Mouse (Mus musculus): Measurements from ENCODE around the gene Bcar3.
A peak's percentile ranks its signal among the peaks of the same experiment; 100 is the strongest.
"Not testable (repeated sequence)": the region's sequence is repeated elsewhere in the genome, so short reads cannot be mapped to it uniquely, and the experiment has no call there.

The Bcar3 gene

GRCm38 (mm10) chr3:122293954-122294850 lies at the start of gene Bcar3:
TSS of gene Bcar3 (plus strand) at chr3:122294136.
- peak; percentile 93 for DNase-seq (ENCODE audit: low read depth, low spot score)

DNA sequence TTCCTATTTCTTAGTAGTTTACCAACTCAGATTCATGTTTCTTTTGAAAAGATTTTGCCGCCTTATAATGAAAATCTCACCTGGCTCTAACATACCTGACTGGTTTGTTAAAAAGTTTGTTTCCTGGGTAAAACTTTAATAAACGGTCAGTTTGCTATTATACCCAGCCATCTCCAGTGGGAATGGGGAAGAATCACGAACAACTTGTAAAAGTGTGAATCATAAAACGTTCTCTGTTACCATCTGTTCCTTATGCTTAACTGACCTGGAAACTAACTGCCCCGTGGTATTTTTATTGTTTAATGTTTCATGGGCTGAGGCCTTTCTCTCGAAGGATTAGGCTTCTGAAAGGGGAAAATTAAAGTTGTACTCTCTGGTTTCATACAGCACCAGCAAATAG lies 49.2 kb upstream of the Bcar3 start:
- no peak for DNase-seq (ENCODE audit: low read depth, low spot score)

DNA sequence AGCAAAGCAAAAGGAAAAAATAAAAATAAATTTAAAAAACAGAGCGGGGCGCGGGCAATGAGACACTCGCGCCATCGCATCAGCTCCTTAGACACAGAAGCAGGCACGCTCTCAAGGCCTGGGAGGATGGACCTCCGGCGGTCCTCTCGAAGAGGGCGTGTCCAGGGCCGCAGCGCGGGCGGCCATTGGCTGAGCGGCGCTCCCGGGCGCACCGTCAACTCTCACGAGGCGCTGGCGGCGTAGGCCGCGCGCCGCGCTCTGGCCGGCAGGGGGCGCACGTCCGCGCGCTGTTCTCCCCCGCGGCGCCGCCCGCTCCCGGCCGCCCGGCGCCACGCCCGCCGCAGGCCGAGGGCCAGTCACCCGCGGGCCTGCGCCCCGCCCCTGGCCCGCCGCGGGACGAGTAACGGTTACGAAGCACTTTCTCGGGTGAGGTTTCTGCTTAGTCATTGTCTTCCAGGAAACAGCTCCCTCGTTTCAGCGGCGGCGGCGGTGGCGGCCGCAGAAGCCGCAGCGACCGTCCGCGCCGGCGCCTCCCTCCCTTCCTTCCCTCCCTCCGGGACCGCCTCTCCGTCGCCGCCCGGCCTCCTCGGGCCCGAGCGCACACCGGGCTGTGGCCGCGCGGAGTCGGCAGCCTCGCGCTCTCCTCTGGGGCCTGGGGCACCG lies 48.6 kb upstream of the Bcar3 start, which contains the start of gene Gclm:
Gene Gclm (plus strand): TSS at position 343 of the 663 bp plus-strand sequence.
- DNase-seq (ENCODE audit: low read depth, low spot score) = peak; percentile 77

DNA sequence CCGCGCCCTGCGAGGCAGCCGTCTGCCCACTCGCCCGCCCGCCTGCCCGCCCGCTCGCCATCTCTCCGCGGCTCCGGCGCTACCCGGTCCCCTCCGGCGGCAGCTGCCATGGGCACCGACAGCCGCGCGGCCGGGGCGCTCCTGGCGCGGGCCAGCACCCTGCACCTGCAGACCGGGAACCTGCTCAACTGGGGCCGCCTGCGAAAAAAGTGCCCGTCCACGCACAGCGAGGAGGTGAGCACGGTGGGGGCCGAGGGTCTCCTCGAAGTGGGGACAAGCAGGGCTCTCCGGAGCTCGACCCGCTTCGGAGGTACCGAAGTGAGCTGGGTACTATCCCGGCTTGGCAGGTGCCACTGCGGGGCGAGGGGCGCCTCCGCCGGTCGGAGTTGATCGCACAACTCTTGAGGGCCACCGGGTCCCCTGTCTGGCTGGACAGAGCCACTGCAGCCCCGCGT lies 48.0 kb upstream of the Bcar3 start:
- no peak for DNase-seq (ENCODE audit: low read depth, low spot score)

GRCm38 (mm10) chr3:122246406-122246805 lies 47.5 kb upstream of the Bcar3 start:
- no peak for DNase-seq (ENCODE audit: low read depth, low spot score)

- no peak for DNase-seq (ENCODE audit: low read depth, low spot score)
These were observed 46.8 kb upstream of the Bcar3 start for GRCm38 (mm10) chr3:122246986-122247767.

DNA sequence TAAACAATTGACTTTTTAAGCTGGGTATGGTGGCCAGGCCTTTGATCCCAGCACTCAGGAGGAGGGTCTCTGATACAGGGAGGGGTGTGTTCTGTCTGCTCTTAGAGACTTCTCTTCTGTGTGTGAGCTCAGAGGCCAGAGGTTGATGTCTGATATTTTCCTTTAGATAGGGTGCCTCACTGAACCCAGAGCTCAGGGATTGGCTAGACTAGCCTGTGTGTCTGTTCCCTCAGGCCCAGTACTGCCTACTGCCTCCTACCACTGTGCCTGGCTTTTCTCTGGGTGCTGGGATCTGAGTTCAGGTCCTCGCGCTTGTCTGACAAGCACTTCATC lies 46.2 kb upstream of the Bcar3 start:
- DNase-seq (ENCODE audit: low read depth, low spot score) = no peak

- no peak for DNase-seq (ENCODE audit: low read depth, low spot score)
These were observed 41.3 kb upstream of the Bcar3 start for GRCm38 (mm10) chr3:122252466-122253253.

DNA sequence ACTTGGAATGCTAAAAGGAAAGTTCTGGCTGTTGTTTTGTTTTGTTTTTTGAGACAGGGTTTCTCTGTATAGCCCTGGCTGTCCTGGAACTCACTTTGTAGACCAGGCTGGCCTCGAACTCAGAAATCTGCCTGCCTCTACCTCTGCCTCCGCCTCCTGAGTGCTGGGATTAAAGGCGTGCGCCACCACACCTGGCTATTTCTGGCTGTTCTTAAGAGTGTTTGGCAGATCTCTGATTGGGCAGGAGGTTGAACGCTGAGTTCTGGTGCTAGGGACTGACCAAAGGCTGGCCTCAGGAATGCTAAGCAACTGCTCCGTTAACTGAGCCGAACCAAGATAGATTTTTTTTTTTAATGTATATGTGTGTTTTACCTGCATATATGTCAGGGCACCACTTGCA lies 39.9 kb upstream of the Bcar3 start:
- DNase-seq (ENCODE audit: low read depth, low spot score) = not testable (repeated sequence)

GRCm38 (mm10) chr3:122269986-122270385 lies 23.9 kb upstream of the Bcar3 start:
- no peak for DNase-seq (ENCODE audit: low read depth, low spot score)

DNA sequence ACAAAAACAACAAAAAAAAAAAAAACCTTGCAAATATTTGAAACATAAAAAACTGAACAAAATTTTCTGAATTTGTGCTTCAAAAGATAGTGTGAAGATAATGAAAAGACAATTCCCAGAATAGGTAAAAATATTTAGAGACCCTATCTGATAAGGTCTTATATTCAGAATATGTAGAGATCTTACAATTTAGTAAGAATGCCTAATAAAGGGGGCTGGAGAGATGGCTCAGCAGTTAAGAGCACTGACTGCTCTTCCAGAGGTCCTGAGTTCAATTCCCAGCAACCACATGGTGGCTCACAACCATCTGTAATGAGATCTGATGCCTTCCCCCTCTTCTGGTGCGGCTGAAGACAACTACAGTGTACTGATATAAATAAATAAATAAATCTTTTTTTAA lies 21.4 kb upstream of the Bcar3 start:
- not testable (repeated sequence) for DNase-seq (ENCODE audit: low read depth, low spot score)

DNA sequence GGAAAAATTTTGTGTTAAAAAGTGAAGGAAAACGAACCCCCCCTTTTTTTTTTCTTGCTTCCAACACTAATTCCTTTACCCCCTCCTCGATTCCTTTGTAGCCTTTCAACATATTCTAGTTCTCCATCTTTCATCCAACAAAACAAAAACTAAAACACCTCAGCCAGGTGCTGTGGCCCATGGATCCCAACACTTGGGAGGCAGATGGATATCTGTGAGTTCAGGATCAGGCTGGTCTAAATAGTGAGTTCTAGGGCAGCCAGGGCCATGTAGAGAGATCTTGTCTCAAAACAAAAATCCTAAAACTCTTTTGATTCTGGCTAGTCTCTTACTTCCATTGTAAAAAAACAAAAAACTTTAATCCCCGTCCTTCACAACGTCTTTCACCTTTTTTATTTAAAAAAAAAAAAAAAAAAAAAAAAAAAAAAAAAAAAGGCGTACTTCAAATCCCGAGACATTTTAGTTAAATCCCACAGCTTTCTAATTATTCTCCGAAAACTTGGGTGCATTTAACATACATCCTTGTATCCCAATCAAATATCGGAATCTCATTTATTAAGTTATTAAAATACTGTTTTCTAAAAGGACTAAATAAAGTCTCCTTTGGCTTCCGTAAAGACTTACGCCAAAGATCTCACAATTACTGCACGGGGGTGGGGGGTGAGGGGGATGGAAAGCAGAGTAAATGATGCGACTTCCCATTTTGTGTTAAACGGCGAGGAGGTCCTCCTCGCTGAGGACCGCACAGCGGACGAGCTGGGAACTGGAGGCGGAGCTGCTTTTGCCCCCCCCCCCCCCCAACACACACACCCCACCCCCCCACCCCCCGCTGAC lies 20.3 kb upstream of the Bcar3 start:
- peak; percentile 56 for DNase-seq (ENCODE audit: low read depth, low spot score)

DNA sequence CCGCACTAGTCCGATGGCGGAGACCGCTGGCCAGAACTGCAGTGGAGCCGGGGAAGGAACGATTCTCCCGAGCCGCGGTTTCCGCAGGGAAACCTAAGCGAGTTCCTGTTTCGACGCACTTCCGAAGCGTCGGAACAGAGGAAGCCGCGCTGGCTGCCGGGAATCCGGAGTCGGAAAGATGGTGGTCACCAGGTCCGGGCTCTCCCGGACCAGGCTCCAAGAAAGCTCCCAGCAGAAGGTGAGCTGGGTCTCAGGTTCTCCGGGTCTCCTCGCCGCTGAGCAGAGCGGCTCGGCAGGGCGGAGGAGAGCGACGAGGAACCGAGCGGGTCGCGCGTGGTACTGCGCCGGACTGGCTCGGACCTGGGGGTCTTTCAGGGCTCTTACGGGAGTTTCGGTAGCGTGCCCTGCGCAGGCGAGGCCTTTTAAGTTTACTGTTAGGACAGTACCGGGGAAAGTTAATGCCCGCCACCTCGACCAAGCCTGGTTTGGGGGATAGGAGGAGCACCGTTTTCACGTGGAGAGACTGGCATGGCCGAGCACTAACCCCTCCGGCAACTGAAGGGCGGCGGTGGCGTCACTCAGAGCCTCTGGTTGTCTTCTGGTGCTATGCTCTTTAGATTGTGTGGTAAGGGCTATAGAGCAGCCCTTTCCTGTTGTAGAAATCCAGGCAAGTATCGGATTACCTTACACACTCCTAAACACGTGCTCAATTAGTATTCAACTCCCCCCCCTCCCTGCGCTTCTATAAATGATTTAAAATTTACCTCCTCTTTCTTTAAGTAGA lies 19.5 kb upstream of the Bcar3 start, which contains the start of gene Dnttip2:
Gene Dnttip2 (plus strand): TSS at position 148 of the 784 bp plus-strand sequence.
- DNase-seq (ENCODE audit: low read depth, low spot score) = peak; percentile 92

DNA sequence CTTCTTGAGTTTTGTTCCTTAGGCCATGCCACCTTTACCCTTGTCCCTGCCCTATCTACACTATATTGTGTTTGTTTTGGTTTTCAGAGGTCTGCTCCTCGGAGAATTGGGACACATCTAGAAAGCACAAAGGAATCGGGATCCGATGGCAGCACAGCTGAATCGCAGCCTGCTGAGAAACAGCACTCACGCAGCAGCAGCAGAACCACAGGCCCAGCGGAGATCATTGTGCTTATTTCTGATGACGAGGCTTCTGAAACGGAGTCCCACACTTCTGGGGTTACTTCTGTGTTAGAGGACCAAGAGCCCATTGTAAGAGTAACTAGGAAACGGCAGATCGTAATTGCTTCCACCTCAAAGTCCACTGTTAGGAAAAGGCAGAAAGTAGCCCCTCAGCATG lies 18.8 kb upstream of the Bcar3 start:
- DNase-seq (ENCODE audit: low read depth, low spot score) = no peak

- DNase-seq (ENCODE audit: low read depth, low spot score) = no peak
These were observed 6.7 kb upstream of the Bcar3 start for GRCm38 (mm10) chr3:122287195-122287594.

DNA sequence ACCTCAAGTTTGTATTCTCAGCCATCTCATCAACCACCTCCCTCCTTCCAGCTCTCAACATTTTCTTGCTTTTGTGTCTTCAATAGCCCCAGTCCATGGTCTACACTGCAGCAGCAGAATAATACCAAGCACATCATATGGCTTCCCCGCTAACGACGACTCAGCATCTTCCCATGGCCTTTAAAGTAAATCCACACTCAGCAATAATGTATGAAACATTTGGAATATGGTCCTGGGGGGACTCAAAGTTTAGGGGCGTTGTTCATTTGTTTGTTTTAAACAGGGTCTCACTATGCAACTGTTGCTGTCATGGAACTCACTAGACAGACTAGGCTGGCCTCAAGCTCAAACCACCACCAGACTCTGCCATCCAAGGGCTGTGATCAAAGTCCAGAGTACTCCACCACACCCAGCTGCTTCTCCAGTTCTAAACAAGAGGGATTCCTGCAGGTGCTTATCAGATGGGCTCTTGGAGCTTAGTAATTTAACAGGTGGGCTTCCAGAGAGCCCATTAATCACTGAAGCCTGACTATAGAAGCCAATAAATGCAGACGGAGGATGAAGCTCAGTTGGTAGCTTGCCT lies 5.2 kb upstream of the Bcar3 start:
- no peak for DNase-seq (ENCODE audit: low read depth, low spot score)

DNA sequence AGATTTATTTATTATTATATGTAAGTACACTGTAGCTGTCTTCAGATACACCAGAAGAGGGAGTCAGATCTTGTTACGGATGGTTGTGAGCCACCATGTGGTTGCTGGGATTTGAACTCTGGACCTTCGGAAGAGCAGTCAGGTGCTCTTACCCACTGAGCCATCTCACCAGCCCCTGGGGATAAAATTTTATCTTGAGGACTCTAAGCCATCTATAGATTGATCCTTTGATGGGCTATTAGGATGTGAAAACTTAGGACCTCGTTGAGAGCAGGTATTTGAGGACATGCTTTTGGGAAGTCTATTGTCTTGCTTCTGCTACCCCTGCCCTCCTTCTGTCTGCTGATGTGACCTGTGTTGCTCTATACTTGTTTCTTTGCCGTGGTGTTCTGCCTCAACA lies 4.6 kb upstream of the Bcar3 start:
- DNase-seq (ENCODE audit: low read depth, low spot score) = not testable (repeated sequence)

DNA sequence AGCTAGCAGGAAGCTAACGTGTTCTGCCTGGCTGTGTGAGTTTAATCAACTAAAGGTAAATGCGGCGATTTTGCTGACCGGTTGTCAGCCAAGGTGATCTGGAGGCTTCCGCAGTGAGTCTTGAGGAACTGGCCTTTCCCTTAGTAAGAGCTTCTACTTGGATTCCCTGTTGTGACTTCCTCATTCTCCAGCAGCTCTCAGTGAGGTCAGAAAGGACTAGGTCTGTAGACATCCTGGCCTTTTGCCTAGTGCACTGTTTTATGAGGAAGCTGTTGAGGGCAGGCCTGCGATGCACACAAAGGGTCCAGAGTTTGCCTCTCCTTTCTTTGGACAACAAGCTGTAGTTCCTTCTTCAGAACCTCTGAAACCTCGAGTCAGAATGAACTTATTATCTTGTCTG lies 3.2 kb upstream of the Bcar3 start:
- no peak for DNase-seq (ENCODE audit: low read depth, low spot score)

DNA sequence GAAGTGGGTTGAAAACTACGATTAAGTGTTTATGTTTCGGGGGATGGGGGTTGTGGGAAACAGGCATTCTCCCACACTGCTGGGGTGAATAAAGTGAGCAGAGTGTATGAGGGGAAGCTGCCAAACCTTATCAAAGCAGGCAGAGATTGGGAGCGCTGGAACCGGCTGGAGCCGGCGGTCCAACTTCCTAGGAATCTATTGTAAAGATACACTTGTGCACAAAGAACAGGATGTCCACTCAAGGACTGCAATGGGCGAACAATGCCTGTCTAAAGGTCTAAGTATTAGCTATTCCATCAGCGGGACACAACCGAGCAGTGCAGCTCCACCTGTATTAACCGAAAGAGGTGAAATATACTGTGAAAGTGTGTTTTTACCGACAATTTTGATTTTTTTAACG lies 2.1 kb upstream of the Bcar3 start:
- DNase-seq (ENCODE audit: low read depth, low spot score) = no peak

All from brain, embryonic 18.5 days (tissue).